Mouse (Mus musculus) olfactory bulb, adult 2 months (tissue): ENCODE data around the gene Picalm. TPM values are rescaled to one million over a fixed set of nuclear protein-coding genes. Genes with fewer than 3 reads are reported as not detected.
"Not testable (repeated sequence)": the region's sequence is repeated elsewhere in the genome, so short reads cannot be mapped to it uniquely, and the experiment has no call there.

Source experiments
- H3K27ac ChIP-seq: fragments of 200-500 bp; 2 replicates; pipeline ENCODE4 v1.5.1; 2012; ENCODE audit warnings: low read depth, low read length; ENCODE audit not compliant: insufficient read depth
- H3K4me1 ChIP-seq: fragments of 200-500 bp; 2 replicates; pipeline ENCODE4 v1.6.1; 2012; ENCODE audit warnings: low read length; ENCODE audit not compliant: control insufficient read depth, insufficient read depth
- H3K4me3 ChIP-seq: fragments of 200-500 bp; 2 replicates; pipeline ENCODE4 v1.5.1; 2012; ENCODE audit warnings: mild to moderate bottlenecking, low read depth, low read length, moderate library complexity; ENCODE audit not compliant: insufficient read depth
- CTCF ChIP-seq: fragments of 200-500 bp; IDR thresholded peaks from 2 replicates; pipeline ENCODE4 v1.5.1; 2012; ENCODE audit warnings: low read depth, mild to moderate bottlenecking, low read length, moderate library complexity; ENCODE audit not compliant: insufficient read depth
- POLR2A ChIP-seq: fragments of 200-500 bp; IDR thresholded peaks from 2 replicates; pipeline ENCODE4 v1.6.1; 2012; ENCODE audit warnings: mild to moderate bottlenecking, low read depth, low read length, moderate library complexity; ENCODE audit not compliant: insufficient read depth
- WGBS: fragments of 180-500 bp; shearing (Covaris S2); methylation state at CpG from one replicate; pipeline ENCODE4 v1.1.7; 2018; 5-methylcytosine and 5-hydroxymethylcytosine counted together
- polyA plus RNA-seq: library from polyadenylated mRNA; stranded (reverse); fragments of >200 nt; gene quantifications from 2 replicates; pipeline ENCODE4 v1.2.4, GENCODE M21; 2012; ENCODE audit warnings: low replicate concordance; ENCODE audit not compliant: missing spikeins, insufficient read depth, insufficient read length

The Picalm gene
- polyA plus RNA-seq, 1 experiment: 64.3 TPM

DNA sequence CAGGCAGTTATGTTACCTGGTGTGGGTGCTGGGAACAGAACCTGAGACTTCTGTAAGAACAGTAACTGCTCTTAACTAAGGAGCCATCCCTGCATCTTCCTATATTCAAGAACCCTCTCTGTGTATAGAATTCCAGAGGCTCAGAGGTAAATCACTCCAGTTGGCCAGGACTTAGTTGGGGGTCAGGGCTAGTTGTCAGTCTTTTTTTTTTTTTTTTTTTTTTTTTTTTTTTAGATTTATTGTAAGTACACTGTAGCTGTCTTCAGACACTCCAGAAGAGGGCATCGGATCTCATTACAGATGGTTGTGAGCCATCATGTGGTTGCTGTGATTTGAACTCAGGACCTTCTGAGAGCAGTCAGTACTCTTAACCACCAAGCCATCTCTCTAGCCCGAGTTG, 91.5 kb downstream of the Picalm start:
- H3K4me1 ChIP-seq: peaks cover 3% of the 10 kb centered on the region
- H3K27ac ChIP-seq: no peak overlapping the region
- 74% methylated on average over 2 of the region's 2 CpGs for WGBS
- no peak overlapping the region for H3K4me3 ChIP-seq
- no peak for TF ChIP-seq CTCF
- no peak for TF ChIP-seq POLR2A

DNA sequence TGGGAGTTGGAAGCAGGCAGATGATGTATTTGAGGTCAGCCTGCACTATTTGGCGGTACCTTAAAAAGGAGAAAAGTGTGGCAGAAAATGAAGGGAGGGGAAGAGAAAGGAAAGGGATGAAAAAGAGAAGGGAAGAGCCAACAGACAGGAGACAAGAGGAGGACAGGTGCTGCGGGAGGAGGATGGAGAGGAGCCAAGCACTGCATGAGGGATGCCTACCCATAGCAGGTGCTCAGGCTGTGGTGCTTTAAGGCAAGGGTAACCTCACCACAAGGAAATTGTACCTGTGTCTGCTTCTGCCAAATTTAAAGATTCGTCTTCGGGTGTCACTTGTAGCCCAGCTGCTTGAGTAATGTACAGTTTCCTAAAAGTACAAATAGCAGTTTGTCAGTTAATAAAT, 98.1 kb downstream of the Picalm start:
- H3K27ac ChIP-seq: no peak overlapping the region
- WGBS: 95% methylated on average over 4 of the region's 4 CpGs
- no peak for TF ChIP-seq POLR2A
- no peak for TF ChIP-seq CTCF

DNA sequence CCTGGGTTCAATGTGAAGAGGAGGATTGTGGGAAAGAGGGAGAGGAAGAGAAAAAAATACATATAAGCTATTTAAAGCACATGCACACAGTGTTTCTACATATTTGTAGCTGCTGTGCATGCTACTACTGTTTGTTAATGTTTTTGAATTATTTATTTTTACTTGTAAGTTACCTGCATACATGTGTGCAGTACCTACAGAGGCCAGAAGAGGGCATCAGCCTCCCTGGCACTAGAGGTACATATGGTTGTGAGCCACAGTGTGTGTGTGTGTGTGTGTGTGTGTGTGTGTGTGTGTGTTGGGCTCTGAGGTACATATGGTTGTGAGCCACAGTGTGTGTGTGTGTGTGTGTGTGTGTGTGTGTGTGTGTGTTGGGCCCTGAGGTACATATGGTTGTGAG, 98.9 kb downstream of the Picalm start:
- H3K27ac ChIP-seq, H3K4me3 ChIP-seq: not testable (repeated sequence)
- peaks cover 11% of the 10 kb centered on the region for H3K4me1 ChIP-seq

More for the DNA sequence above, 98.1 kb downstream of the Picalm start:
- Histone ChIP-seq H3K4me1 (peaks cover 7% of the 10 kb centered on the region; the same call in 1 of the 2 replicates), H3K4me3 (no peak overlapping the region)

DNA sequence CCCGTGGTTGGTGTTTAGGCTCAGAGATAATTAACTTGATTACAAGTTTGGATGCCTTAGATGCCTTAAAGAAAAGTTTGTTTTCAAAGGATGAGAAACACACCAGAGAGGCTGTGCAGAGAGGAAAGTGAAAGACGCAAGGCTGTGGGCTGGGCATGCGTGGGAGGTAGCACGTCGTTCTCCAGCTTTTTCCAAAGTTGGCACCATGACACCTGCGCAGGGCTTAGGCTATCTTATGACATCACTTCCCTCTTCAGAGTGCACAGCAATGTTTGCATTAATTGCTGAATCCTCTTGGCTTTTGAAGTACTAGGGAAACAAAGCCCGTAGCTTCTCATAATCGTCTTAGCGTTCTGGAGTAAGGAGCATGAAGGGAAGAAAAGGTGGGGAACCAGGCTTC, 101.4 kb downstream of the Picalm start:
- Histone ChIP-seq H3K27ac (no peak overlapping the region), H3K4me1 (peaks cover 12% of the 10 kb centered on the region), H3K4me3 (no peak overlapping the region)
- WGBS: 36% methylated on average over 9 of the region's 9 CpGs
- TF ChIP-seq CTCF (no peak), POLR2A (no peak)

DNA sequence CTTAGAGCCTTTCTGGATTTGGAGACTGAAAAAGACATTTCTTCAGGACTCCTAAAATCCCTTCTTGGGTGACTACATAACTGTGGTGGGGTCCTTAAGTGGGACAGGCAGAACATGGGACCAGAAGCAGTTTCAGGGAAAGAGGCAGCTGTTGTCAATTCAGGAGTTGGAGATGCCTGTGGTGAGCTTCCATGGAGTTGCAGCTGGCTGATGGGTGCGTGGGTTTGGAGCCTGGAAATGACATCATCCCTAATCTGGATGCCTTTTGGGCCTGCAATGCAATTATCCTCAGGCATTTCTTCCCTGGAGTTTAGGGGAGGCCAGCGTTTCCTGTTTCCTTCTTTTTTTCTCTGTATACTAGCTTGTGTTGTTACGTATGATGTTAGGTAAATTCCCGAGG, 103.9 kb downstream of the Picalm start:
- Histone ChIP-seq H3K27ac (peak overlapping the region; percentile 59; the same call in 1 of the 2 replicates), H3K4me1 (peaks cover 12% of the 10 kb centered on the region), H3K4me3 (no peak overlapping the region)
- TF ChIP-seq POLR2A (no peak), CTCF (no peak)
- 51% methylated on average over 4 of the region's 4 CpGs for WGBS

DNA sequence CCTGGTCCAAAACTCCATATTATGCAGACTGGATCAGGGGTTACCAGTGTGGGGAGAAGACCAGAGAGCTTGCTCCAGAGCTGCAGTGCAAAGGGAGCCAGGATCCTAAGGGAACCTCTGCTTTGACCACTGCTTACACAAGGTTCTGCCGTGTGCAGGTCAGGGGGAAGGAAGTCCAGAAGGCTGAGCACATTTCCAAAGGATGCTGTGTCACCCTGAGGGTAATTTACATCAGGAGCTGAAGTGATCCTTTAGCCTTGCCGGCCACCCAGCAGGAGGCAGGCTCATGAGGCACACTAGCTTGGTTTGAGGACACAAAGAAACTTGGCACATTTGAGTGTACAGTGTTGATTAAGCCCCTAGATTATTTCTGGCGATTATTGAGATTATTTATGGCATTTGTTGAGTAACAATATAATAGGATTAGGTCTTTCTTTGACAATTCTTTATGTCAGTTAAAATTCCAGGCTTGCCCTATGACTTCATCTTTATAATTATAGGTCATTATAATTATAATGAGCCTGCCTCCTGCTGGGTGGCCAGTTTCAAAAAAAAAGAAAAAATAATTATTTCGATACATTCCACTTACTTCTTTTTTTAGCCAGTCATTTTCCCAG, 106.4 kb downstream of the Picalm start:
- H3K4me1 ChIP-seq: peaks cover 12% of the 10 kb centered on the region
- WGBS: 33% methylated on average over 4 of the region's 4 CpGs
- TF ChIP-seq POLR2A: no peak
- TF ChIP-seq CTCF: no peak
- H3K4me3 ChIP-seq: no peak overlapping the region
- no peak overlapping the region for H3K27ac ChIP-seq

DNA sequence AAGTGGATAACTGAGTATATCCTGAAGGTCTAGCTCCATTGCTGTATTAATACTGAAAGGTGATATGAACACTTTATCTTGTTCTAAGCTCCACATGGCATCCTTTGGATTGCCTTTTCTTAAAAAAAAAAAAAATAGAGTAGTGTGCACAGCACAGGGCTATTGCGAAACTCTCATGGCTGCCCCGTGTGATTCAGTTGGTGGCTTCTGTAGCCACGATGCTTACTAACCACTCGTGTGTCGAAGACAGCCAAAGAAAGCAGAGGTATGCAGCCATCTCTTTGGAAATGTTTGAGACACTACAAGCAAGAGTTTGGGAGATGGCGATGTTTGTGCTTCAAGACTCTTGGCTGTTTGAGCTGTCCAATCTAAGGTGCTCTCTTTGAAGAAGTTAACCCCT, 113.1 kb downstream of the Picalm start:
- Histone ChIP-seq H3K27ac (no peak overlapping the region), H3K4me3 (no peak overlapping the region), H3K4me1 (no peaks in the 10 kb centered on the region)
- WGBS: 94% methylated on average over 6 of the region's 6 CpGs
- TF ChIP-seq CTCF (no peak), POLR2A (no peak)

DNA sequence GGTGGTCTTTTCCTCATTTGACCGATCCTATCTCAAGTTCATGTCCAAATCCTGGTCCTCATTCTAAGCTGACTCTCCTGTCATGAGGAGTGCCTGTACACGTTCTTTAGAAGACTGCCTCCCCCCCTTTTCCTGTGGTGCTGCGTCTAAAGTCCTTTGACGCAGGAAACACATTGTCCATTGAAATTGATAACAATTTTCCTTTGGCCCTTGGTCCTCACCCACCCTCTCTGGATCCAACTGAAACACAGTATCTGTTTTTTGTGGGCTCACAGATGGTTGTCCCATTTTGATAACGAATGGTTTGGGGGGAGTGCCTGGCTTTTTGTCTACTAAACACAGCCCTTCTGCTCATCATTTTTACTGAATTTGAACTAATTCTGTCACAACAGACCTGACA, 113.6 kb downstream of the Picalm start:
- H3K4me3 ChIP-seq: no peak overlapping the region
- no peak overlapping the region for H3K27ac ChIP-seq
- WGBS: 78% methylated on average over 5 of the region's 5 CpGs
- TF ChIP-seq CTCF (no peak), POLR2A (no peak)
- no peaks in the 10 kb centered on the region for H3K4me1 ChIP-seq

DNA sequence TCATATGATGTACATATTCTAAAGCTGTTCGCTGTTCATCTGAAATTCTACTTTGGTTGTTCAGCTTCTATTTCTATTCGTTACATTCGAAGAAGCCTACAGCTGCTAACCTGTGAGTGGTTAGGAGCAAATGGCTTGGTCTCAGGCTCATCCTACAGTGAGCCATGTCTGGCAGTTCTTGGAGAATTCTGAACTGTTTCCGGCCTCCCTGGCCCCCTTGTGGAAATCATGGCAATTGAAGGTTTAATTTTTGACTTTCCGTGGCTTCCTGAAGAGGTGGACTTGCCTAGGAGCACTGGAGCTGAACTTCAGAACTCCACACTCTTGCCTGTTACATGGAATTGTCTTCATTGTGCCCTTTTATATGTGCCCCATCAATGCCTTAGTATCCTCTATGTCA, 122.9 kb downstream of the Picalm start:
- no peak overlapping the region for H3K27ac ChIP-seq
- no peak for TF ChIP-seq POLR2A
- no peak for TF ChIP-seq CTCF
- no peak overlapping the region for H3K4me3 ChIP-seq
- H3K4me1 ChIP-seq: no peaks in the 10 kb centered on the region
- 75% methylated on average over 5 of the region's 5 CpGs for WGBS

DNA sequence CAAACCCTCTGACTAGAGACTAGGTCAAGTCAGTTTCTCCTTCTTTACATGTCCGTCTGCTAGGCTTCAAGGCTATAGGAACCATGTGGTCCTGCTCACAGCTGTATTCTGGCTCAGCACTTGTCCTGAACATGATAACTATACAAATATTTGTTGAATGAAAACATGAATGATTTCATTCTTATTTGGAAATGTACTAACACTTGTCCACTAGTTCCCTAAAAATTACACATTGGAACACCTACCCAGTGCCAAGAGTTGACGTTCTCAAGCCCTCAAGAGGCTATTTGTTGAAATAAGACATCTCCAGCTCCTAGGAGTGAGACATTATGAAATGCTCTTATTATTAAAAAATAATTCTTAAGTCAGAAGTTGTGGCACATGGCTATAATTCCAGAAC, 128.7 kb downstream of the Picalm start:
- H3K27ac ChIP-seq: no peak overlapping the region
- no peaks in the 10 kb centered on the region for H3K4me1 ChIP-seq
- WGBS: 95% methylated on average over 2 of the region's 2 CpGs
- H3K4me3 ChIP-seq: no peak overlapping the region
- TF ChIP-seq POLR2A (no peak), CTCF (no peak)
